Mouse (Mus musculus) adrenal gland, adult 18-20 months (tissue): ENCODE measurements around the gene Meiob. TPM values are rescaled to one million over a fixed set of nuclear protein-coding genes. Genes with fewer than 3 reads are reported as not detected.

Source experiments
- DNase-seq, 2 experiments: peaks; one replicate each; pipeline ENCODE4 v3.0.0; 2021 to 2022; ENCODE audit warnings: low spot score in 2 of 2
- long read RNA-seq, 2 experiments: library from polyadenylated mRNA; stranded (forward); transcript quantifications; one replicate each; pipeline ENCODE4 v2.0.0; 2021
- total RNA-seq, 2 experiments: library from RNA; stranded (reverse); gene quantifications; 1 replicate in 1 of 2; 2 replicates in 1 of 2; pipeline ENCODE4 v1.2.3; 2021

Gene Meiob
- total RNA-seq = under 1 TPM; 0.50 to 0.80 TPM
- long read RNA-seq, experiment 1 = 0 reads
- long read RNA-seq, experiment 2 = 0 reads

DNA sequence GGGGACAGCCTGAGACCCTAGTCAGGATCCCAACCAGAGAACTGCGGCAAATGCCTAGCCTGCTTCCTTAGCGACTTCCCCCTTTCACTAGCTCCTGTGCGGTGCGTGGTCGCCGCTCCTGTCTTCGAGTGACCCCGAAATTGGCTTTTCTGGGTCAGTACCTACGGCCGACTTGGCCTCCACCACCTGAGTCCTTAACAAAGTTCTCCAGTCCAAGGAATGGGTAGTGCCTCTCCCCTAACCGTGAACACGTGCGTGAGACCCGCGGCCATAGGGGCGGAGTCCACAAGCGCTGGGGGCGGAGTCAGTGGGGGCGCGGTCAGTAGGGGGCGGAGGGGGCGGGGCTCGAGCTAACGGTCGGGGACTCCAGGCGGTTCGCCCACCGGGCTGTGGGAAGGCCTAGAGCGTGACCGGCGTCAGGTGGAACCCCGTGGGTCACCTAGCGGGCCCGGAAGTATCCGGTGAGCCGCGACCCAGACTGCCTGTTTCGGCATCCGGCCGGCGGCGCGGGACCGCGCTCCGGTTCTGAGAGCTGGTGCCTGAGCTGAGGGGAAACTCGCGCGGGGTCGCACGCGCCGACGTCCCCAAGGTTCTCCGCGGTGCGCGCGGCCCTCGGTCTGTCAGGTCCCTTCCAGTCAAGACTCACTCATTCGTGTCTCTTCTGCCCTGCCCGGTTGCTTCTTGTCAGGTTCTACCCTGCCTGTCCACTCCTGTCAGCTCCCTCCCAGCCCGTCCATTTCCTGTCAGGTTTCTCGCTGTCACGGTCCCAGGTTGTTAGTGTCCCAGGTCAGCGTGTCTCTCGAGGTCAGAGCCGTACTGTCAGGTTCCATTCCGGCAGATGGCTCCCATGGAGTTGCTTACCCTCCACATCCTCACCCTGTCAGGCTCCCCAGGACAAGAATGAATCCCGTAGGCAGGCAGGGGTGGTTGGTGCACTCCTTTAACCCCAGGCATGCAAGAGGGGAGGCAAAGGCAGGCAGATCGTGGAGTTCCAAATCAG, at the start of gene Meiob:
Meiob (plus strand) TSS at position 338 of the 1,000 bp plus-strand sequence.
- peak; percentile 76 to 79 for DNase-seq

DNA sequence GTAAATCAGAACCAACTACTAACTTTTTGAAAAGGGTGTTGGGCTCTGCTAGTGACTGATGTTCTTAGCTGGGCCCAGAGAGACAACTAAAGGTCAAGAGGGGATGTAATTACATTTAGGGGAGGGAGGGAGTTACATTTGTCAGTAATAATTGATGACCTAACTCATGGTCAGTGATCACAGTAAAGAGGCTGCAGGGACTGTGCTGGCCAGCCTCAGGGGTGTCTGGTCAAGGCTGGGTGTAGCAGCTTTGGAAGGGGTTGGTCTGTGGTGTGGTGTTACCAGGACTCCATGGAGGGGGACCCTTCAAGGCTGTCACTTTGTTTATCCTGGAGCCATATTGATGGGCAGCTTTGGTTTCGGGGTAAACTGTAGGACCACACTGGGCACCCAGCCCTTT, 46.7 kb upstream of the Meiob start:
- DNase-seq = no peak

DNA sequence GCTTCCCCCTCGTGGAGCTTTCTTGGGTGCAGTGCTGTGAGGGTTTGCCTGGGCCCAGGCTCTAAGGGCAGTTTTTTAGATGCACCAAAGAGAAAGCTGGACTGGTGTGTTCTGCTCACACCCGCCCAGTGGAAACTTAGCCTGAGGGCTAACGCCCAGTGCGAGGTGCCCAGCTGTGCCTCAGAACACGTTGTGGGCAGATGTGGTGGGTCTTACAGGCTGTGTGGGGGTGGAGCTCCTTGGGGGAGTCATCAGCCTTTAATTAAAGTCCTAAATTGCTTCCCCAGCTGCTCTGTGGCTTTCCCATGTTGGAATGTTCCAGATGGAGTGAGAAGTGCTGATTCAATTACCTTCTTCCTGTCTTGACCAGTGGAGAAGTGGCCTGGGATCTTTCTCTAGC, 43.0 kb upstream of the Meiob start:
- DNase-seq = no peak

- DNase-seq = no peak
These were observed 38.8 kb upstream of the Meiob start for GRCm38 (mm10) chr17:24765016-24765905.

DNA sequence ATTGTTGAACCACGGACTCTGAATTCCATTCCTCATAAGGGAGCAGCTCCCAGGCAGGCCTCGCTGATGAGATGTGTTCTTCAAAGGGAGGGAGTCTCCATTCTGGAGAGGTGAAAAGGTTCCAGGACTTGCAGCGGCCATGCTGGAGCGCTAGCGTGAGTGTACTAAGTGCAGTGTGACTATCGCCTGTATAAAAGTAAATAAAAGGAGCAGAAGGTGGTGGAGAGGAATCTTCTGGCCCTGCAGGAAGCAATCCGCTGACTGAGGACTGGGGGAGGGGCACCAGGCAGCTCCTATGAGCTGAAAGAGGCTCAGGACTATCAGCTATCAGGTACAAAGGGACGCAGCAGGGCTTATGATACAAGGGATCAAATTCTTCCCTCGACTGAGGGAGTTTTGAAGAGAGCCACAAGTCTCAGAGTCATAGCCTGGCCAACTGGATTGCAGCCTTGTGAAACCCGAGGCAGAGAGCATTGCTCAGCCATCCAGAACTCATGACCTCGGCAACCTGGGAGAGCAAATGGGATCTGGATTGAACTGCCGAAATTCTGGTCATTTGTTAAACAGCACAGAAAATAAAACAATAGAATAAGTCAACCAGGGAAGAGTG, 37.7 kb upstream of the Meiob start:
- no peak for DNase-seq

DNA sequence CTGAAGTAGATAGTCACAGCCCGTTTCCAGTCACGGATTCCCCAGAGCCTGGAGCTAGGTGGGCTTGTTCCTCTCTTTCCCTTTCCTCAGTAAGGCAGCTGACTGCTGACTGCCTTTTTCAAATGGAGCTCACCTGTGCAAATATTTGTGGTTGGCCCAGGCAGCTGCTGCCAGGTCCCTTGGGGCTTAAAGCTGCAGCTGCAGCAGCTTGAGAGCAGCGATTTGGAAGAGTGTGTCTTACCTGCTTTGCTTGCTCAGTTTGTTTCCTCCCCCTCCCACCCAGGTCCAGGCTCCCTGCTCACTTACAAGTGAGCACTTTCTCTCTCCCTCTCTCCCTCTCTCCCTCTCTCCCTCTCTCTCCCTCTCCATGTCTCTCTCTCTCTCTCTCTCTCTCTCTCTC, 34.9 kb upstream of the Meiob start:
- no peak for DNase-seq

GRCm38 (mm10) chr17:24773241-24773640, 30.8 kb upstream of the Meiob start:
- no peak for DNase-seq

DNA sequence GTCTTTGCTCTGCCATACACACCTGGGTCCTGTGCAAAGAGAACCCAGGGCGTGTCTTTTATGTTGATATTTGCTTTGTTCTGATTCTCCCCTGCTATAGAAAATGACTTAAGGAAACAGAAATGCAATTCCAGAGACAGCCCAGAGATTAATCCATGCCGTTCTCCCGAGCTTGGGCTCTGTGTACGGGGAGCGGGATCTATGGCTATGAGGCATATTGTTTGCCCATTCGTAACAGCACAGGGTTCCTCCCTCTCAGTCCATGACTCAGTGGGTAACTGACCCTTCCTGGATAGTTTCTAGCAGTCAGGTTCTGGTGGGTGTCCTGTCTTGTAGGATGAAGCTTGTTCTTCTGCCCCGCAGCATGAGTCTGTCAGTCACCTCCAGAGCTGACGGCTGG, 28.9 kb upstream of the Meiob start:
- no peak for DNase-seq

DNA sequence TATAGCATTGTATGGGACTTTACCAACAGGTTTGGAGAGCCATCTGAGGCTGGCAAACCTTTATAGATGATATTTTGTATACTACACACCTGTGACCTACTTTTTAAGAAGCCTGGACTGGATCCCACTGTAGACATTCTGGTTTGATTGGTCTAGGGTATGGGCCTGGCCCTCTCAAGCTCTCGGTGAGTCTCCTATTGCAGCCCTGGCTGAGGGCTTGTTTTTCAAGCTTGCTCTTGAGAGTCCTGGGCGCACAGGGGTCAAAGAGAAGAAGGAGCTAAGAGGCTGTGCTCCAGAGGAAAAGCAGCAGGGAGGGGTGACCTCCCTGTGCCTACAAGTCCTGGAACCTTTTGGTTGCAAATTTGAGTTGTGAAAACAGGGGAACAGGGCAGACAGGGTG, 27.0 kb upstream of the Meiob start:
- no peak for DNase-seq

- no peak for DNase-seq
These were observed 23.3 kb upstream of the Meiob start for GRCm38 (mm10) chr17:24780821-24781220.

DNA sequence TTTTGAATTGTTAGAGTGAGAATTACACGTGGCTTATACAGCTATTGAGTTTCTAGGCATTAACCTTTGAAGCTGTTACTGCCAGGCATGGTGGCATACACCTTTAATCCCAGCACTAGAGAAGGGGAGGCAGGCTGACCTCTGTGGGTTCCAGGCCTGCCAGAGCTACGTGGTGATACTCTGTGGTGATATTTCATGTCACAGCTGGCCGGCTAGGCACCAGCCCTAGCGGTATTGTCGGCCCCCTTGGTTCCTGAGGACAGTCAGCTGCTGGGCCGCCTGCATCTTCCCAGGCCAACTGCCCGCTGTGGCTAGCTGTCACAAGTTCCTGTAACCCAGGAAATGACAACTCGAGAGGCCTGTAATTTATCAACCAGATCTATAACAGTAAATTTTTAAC, 11.9 kb upstream of the Meiob start:
- DNase-seq = no peak

DNA sequence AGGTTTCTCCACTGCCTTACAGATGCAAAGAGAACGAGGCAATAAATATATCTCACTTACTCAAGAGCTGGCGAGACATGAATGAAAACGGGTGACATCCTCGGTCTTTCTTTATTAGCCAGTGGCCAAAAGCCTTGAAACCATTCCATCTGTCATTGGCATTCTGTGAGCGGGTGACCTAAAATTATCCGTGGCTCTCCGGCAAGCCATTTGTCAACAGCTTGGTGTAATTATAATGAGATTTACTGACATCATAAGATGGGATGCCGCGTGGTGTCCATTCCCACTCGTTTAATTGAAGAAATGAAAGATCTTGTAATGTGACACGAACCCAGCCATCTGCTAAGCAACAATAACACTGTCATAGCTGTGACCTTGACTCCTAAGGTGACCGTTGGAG, 9.3 kb upstream of the Meiob start:
- DNase-seq = peak in 1 of 2 experiments; percentile 25

DNA sequence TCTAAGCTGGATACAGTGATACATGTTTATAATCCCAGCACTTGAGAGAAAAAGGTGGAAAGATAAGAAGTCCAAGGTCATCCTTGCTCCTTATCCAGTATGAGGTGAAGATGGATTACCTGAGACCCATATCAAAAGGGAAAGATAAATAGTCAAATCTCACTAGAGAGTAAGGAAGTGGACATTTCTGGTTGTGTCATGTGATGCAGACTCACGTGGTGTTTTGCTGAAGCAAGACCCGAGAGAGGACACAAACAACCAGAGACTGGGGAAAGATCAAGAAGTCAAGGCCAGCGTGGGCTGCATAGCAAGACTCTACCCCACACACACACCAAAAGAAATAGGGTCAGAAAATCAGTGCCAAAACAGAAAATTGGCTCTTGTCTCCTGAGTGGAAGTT, 7.1 kb upstream of the Meiob start:
- no peak for DNase-seq

- no peak for DNase-seq
These were observed 5.9 kb upstream of the Meiob start for GRCm38 (mm10) chr17:24798229-24798628.

- DNase-seq = no peak
These were observed 4.6 kb upstream of the Meiob start for GRCm38 (mm10) chr17:24799476-24799875.

DNA sequence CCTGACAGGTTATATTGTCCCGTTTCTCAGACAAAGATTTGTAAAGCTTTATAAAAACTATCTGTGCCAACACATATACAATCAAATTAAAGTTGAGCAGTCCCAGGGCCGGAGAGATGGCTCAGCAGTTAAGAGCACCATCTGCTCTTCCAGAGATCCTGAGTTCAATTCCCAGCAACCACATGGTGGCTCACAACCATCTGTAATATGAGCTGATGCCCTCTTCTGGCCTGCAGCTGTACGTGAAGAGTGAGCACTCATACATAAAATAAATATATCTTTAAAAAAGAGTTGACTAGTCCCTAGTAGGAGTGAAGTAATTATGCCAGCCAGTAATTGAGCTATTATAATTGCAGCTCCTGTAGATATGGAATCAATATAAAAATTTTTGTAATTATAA, 3.6 kb upstream of the Meiob start:
- DNase-seq = no peak

DNA sequence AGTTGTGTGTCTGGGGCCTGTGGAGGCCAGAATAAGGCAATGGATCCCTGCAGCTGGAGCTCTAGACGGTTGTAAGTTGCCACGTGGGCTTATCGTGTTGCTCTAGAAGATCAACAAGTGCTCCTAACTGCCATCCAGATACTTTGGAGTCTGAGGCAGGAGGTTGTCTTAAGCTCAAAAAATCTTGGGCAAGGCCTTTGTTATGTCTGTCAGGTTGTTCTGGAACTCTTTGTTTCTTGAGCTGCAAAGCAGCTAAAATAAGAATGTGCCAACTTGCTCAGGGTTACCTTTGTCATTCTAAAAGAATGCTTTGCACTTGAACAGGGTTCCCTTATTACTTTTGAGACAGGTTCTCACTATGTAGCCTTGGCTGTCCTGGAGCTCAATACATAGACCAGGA, 7.1 kb downstream of the Meiob start:
- DNase-seq = no peak

DNA sequence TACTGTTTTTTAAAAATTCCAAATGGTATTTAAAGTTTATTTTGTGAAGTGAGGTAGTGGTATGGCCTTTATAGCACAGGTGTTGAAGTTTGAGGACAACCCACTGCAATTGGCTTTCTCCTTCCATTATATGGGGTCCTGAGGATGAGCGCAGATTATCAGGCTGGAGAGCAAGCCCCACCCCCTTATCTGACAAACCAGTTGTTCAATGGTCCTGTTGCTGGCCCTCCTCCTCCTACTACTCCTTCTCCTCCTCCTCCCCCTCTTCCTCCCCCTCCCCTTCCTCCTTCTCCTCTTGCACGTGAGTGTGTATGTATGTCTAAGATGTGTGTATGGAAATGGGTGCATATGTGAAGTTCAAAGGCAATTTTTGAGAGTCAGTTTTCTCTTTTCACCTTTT, 8.1 kb downstream of the Meiob start:
- no peak for DNase-seq

DNA sequence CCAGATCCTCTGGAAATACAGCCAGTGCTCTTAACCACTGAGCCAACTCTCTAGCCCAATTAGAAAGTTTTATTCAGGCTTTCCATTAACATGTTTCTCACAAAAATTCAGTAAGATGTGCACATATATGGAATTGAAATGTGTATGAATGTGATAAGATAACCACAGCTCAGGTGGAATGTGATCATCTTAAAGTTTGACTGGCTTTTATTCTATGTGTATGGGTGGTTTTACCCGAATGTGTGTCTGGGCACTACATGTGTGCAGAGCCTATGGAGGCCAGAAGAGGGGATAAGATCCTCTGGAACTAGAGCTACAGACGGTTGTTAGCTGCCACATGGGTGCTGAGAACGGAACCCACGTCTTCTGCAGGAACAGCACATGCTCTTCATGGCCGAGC, 11.2 kb downstream of the Meiob start:
- no peak for DNase-seq

DNA sequence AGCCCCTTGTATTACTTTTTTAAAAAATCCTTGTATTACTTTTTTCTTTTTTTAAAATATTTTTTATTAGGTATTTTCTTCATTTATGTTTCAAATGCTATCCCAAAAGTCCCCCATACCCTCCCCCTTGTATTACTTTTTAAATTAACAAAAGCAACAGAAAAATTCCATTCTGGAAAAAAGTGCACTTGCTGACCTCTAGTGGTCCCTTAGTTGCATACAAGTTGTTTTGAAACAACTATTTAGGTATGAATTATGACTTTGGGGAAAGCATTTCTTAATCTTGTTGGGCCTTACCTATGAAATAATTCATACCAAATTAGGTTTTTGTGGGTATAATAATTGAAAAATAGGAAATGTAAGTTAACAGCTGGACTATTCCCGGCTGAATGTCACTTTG, 13.4 kb downstream of the Meiob start:
- DNase-seq = no peak

DNA sequence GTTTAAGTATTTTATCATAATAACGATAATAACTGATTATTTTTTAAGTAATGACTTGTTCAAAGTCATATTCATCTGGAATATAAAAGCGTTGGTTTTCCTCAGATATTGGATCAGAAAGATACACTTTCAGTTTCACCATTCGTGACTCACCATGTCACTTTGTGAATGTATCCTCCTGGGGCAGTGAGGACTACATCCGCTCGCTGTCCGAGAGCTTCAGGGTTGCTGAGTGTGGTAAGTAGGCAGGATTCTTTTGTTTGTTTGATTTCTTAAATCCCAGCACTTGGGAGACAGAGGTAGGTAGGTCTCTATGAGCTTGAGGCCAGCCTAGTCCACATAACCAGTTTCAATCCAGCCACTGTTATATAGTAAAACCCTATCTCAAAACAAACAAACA, 14.1 kb downstream of the Meiob start:
- DNase-seq = no peak
